Mouse (Mus musculus) frontal cortex, postnatal 14 days (tissue): ENCODE data around the gene Enthd1.

ENCODE experiments used
- DNase-seq, 2 experiments: peaks; one replicate each; pipeline ENCODE4 v3.0.0; 2022; ENCODE audit warnings: low spot score in 2 of 2

The Enthd1 gene

DNA sequence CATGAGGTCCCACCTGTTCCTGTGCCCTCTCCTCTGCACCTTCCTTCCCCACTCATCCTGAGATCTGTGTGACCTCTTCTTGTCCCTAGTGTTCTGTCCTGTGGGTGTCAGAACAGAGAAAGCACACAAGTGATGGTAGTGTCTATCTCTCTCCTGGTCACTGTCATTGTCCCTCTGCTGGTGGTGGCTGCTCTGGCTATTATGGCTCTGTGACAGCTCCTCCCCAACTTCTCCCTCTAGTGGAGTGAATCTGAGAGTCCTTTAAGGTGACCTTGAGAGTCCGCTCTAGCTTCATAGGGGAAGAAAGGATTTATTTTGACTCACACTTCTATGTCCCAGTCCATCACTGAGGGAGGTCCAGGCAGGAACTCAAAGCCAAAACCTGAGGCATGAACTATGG, 79.4 kb downstream of the Enthd1 start:
- no peak for DNase-seq

DNA sequence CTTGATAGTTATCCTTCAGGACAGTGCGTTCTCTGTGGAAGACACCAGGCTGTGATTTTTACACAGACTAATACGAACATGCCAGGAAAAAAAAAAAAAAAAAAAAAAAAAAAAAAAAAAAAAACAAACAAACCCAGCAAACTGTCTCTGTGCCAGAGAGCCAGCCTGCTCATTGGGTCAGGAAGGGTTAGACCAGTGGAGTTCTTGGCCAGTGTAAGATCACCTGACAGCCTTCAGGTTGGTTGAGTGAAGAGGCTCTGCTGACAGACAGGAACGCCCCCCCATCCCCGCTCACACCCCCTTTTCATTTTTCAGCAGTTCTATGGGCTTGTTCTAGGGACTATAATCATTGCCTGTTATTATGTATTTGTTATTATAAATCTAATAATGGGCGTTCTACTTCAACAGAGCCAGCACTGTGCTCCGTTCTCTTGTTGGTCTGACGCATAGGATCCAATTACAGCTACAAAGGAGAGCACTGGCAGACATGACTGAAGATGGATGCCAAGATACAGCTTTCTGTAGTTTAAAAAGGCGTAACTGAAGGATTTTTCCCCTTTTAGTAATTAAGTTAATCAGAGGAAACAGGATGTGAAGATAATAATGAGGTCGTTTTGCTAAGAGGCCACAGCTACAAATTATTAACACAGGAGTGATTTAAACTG, 81.8 kb downstream of the Enthd1 start:
- DNase-seq, result no peak

- no peak for DNase-seq
These were observed 82.6 kb downstream of the Enthd1 start for GRCm38 (mm10) chr15:80482348-80482747.

- DNase-seq, result no peak
These were observed 90.4 kb downstream of the Enthd1 start for GRCm38 (mm10) chr15:80474429-80475002.

DNA sequence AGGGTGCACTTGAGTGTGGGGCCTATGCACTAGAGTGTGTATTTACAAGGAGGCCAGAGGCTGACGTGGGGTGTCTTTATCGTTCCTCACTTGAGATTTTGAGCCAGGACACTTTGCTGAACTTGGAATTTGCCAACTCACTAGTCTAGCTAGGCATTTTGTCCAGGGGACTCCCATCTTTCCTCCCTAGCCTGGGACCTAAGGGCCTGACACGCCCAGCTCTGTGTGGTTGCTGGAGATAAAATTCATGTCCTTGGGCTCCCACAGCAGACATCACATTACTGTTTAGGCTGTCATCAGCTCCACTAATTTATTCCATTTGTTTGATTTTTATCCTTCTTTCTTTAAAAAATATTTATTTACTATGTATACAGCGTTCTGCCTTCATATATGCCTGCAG, 97.1 kb downstream of the Enthd1 start:
- DNase-seq, result no peak

- no peak for DNase-seq
These were observed 102.8 kb downstream of the Enthd1 start for GRCm38 (mm10) chr15:80462106-80462505.

DNA sequence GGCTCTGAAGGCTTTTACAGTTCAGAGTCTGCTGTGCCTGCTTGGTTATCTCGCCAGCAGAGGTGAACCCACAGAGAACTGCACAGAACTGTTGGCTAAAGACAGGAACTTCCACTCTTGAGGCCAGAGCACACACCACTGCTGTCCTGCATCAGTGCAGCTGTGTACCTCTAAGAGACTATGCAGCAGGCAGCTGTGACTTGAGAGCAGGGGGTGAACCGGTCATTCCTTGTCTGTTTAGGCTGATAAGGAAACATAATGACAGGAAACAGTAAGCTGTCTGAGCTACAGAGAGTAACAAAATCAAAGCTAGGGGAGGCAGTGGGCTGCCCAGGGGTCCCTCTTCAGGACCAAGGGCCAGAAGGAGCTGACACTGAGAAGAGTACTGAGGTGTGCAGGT, 103.5 kb downstream of the Enthd1 start:
- DNase-seq, result no peak

DNA sequence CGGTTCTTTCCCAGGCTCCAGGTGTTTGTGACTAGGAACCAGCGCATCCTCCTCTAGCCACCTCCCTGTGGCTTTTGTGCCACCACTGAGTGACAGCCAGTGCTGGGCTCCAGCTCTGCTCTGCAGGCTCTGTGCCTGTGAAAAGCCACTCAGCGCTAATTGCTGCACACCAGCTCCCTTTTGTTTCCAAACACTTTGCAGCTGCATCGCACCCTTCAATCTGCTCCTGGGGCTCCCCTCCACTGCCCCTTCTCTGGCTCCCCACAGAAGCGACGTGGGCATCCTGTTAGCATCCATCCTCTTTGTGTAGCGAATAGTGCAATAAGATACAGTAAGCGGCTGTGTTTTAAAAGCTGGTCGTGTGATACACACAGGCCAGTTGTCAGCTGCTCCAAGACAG, 104.9 kb downstream of the Enthd1 start:
- no peak for DNase-seq

GRCm38 (mm10) chr15:80457984-80458383, 107.0 kb downstream of the Enthd1 start:
- DNase-seq, result no peak

GRCm38 (mm10) chr15:80454486-80454885, 110.5 kb downstream of the Enthd1 start:
- no peak for DNase-seq

DNA sequence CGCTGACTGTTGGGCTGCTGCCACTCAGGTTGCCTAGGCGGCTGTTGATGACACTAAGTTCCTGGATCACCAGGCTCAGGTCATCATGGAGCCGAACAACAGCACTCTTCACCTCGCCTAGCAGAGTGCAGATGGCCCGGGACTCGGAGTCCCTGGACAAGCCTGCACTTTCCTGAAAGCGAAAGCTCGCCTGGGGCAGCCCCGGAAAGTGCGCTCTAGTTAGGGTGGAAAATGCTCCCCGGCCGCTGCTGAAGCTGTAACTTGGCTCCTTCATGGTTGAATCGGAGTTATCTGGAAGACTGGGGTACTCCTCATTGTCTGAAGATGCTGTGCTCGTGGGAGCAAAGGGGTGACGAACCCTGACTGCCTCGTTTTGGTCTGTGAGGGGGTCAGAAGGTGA, 112.5 kb downstream of the Enthd1 start:
- DNase-seq, result no peak

DNA sequence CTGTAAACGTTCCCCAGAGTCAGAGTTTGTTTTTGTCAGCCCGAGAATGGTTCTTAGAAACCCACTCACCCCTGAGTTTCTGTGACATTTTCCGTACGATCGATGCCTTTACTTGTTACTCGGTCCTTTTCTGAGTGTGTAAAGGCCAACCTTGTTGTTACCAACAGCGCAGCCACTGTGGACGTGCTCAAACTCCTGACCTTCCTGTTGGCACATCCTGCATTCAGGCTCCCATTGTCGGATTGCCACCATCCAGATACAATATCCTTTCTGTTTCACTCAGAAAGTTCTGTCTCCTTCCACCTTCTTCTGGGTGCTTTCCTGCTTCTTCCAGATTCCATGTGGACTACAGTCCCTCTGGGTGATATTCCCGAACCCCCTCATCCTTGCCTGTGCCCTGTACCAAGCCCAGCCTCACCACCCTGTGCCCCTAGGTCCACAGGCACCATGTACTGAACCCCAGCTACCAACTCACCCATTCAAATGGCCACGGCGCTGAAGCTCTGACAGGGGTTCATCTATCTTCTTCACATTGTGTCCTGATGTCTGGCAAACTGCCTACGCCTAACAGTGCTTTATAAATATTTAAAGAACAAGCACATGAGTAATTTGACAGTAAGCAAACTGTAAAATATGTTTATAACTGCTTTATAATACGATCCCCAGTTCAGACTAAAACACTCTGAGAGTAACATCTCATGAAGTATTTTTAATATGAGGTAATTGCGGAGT, 118.8 kb downstream of the Enthd1 start:
- DNase-seq, result no peak

DNA sequence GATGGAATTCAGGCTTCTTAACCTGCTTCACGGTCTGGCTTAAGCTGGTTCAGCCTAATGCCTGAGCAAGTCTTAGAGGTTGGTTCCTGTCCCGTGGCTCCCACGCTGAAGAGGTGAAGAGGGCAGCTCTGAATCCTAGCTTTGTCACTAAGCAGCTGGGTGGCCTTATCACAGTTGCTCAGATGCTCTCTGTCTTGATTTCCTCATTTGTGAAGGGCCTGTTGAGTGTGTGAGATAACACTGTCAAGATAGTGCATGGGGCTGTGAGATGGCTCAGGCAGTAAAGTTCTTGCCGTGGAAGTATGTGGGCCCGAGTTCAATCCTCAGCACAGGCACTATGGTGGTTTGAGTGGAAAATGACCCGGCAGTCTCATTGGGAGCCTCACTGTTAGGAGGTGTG, 124.8 kb downstream of the Enthd1 start:
- no peak for DNase-seq

DNA sequence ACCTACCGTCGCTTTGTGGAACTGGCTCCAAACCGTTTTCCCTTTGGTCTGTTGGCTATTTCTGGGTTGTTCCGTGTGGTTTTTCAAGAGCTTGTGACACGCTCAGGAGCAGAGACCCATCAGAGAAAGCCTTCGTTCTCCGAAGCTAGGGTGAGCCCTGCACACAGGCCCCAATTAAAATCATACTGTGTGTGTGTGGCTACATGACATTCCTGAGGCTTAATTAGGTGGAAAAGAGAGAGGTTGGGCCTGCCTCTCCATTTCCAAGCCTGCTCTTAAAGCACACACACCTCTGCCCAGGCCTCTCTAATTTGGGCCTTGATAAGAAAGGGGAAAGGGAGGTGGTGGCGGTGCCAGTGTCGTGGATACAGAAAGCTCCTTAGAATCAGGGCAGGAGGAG, 126.5 kb downstream of the Enthd1 start:
- no peak for DNase-seq

GRCm38 (mm10) chr15:80437996-80438395, 127.0 kb downstream of the Enthd1 start:
- DNase-seq, result no peak

GRCm38 (mm10) chr15:80436961-80437360, 128.0 kb downstream of the Enthd1 start:
- no peak for DNase-seq

DNA sequence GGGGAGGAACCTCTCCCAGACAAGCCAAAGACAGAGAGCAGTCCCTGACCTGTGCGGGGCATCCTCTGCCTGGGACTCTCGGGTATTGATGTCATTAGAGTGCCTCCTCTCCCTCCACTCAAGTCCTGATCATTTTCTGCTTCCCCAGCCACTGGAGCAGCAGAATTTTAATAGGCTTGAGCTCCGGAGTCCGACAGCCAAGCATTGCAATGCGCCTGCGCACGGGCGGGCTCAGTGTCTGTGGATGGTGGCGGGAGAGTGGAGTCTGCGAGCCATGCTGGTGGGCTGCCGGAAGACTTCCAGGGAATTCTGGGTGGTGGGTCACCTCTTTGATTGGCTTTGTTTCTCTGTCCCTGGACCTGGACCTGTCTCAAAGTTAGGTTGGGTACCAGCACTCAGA, 134.6 kb downstream of the Enthd1 start:
- no peak for DNase-seq

- no peak for DNase-seq
These were observed 146.8 kb downstream of the Enthd1 start for GRCm38 (mm10) chr15:80418146-80418545.

DNA sequence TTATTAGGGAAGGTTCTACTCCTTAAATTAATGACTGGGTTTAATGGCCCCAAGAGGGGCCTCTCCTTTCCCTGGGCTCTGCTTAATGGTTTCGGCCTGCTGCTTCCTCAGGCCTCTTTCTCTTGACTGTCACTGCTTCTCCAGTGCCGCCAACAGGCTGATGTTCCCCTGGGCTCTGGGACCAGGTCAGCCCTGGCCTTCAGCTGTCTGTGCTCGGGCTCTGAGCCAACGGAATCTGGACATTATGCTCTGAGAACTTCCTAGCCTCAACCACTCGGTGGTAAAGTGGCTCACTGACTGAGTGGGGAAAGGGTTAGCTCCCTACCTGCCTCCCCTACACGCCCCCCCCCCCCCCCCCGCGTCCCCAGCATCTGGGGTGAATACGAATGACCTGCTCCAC, 147.9 kb downstream of the Enthd1 start:
- no peak for DNase-seq

DNA sequence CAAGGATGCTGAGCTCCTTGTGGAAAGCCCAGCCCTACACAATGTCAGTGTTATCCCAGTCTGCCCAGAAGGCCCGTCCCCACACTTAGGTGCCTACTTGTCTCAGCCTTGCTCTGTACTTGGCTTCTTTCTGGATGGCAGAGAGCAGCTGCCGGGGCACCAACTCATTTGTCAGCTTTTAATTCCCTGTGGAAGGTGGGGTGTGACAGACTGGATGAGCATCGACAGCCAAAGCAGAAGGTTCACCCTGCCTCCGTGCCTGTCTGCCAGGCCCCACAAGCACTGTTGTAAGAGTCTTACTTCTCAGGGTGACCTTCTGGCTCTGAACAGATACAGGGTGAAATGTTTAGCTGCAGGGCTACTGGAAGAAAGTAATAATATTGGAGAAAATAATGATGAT, 149.8 kb downstream of the Enthd1 start:
- DNase-seq, result no peak

GRCm38 (mm10) chr15:80413988-80414721, 150.8 kb downstream of the Enthd1 start:
- no peak for DNase-seq

DNA sequence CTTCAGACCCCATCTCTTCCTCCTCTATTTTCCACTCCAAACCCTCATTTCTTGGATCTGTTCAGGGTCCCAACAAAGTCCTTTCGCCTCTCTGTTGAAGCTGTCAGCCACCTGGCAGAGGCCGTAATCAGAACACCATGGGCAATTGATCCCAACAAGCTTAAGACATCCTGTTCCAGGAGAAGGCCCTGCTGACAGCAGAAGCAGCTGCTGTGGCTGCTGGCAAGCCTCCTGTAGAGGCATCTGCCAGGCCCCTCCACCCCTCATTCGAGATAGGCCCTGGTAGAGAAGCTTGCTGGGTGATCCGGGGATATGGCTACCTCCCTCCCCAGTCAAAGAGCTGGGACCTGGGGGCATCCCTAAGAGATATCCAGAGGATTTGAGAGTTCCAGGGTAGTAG, 151.9 kb downstream of the Enthd1 start:
- DNase-seq, result no peak

- DNase-seq, result no peak
These were observed 154.3 kb downstream of the Enthd1 start for GRCm38 (mm10) chr15:80410661-80411060.
